10 mouse cellular contexts compared by ENCODE assay signal in the genomic region with DNA sequence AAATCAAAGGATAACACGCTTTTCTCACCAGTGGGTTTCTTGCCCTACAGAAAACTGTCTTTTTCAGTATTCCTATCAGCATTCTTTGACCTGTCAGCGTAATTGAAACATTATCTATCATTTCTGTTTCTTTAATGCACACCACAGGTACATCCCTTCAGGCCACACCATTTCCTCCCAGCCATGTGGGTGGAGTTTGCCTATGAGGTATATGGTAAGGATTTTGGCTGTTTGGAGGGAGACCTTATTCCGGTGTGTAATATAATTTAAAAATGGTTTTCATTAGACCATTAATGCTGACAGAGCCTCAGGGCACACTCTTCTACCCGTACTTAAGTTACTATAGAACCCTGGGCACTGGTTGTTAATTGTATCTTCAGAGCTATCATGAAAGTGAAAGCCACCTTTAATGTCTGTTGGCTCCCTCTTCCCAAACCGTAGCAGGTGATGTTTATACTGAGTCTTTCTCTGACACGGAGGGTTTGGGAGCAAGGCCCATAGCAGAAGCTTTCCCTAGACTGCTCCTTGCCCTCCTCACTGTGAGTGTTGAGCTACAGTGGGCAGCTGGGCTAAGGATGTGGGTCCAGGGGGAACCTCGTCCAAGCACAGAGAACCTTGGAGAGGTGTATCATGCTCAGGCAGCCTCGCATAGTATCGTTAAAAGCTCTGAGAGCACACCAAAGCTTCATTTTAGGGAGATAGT. TPM values are rescaled to one million over a fixed set of nuclear protein-coding genes. Genes with fewer than 3 reads are reported as not detected.
A peak's percentile ranks its signal among the peaks of the same experiment; 100 is the strongest.
DNase-seq lines count a peak whose midpoint lies in the region; ATAC-seq and TF ChIP-seq lines count a peak whose summit lies in the region.
"Had no signal": no experiment of that assay in that cellular context is flagged by ENCODE, and none has a peak within 500 bp of the region (broad histone marks: within the 10 kb centered on the region; RNA-seq: fewer than 3 reads in every experiment).

No protein-coding gene starts in this region.

- ATAC-seq in heart, embryonic 14.5 days (ENCODE audit: insufficient number of reproducible peaks, insufficient read depth, low FRiP score, low read depth), result no peak
- no peak for ATAC-seq in lung, embryonic 14.5 days (ENCODE audit: insufficient read depth)
- 0 out of 2 replicates have a peak, but pooled peaks have one; percentile 5 for ATAC-seq in common myeloid progenitor, adult 5-6 weeks (replicated peaks; ENCODE audit: low read depth, poor library complexity, severe bottlenecking)
- peak; percentile 18; the same call in 1 of the 2 replicates for ATAC-seq in megakaryocyte progenitor cell, adult 5-6 weeks (replicated peaks; ENCODE audit: poor library complexity)
- ATAC-seq: forebrain, postnatal 0 days had no signal

- no peak overlapping the region for H3K4me3 ChIP-seq in heart, embryonic 14.5 days (ENCODE audit: control insufficient read depth in 1 of 2, insufficient read depth in 1 of 2, low read depth in 1 of 2, low read length in 2 of 2)
- H3K4me3 ChIP-seq in lung, embryonic 14.5 days (ENCODE audit: low read depth, low read length), result no peak overlapping the region

- no peaks in the 10 kb centered on the region for H3K27me3 ChIP-seq in heart, embryonic 14.5 days (ENCODE audit: control insufficient read depth, insufficient read depth, low read length)
- no peaks in the 10 kb centered on the region for H3K27me3 ChIP-seq in lung, embryonic 14.5 days (ENCODE audit: insufficient read depth, low read length)

- DNase-seq in heart, postnatal 4 days, result no peak
- no peak for DNase-seq in lung, embryonic 14.5 days
- no peak for DNase-seq in lung, postnatal 36 days
- no peak for DNase-seq in layer of hippocampus, adult 11-12 months (ENCODE audit: low spot score)
- DNase-seq in right cerebral cortex, postnatal 10 days (ENCODE audit: low spot score in 2 of 2), result no peak
- DNase-seq: forebrain, postnatal 0 days; thymus, postnatal 36 days had no signal

- H3K27ac ChIP-seq in heart, embryonic 14.5 days (replicated peaks in 1 of 2; ENCODE audit: control insufficient read depth in 1 of 2, insufficient read depth in 1 of 2, low read depth in 2 of 2, low read length in 2 of 2), result no peak overlapping the region; a peak in 1 of 4 replicates
- H3K27ac ChIP-seq in lung, embryonic 14.5 days (ENCODE audit: low read depth), result peak overlapping the region; percentile 5; the same call in 1 of the 2 replicates

- peaks cover 8 to 23% of the 10 kb centered on the region in 2 experiments for H3K4me1 ChIP-seq in heart, embryonic 14.5 days (ENCODE audit: control insufficient read depth in 2 of 2, insufficient read depth in 2 of 2, low read length in 2 of 2)
- H3K4me1 ChIP-seq in lung, embryonic 14.5 days (ENCODE audit: insufficient read depth), result no peaks in the 10 kb centered on the region; the same call in 1 of the 2 replicates

- no peak for TF ChIP-seq CTCF in lung, embryonic 14.5 days (IDR thresholded peaks at IDR 0.05; ENCODE audit: low read depth)

- H3K4me2 ChIP-seq in heart, embryonic 14.5 days (ENCODE audit: low read length), result peak overlapping the region; percentile 36
- no peak overlapping the region; the same call in 1 of the 2 replicates for H3K4me2 ChIP-seq in lung, embryonic 14.5 days

- no peaks in the 10 kb centered on the region for H3K9me3 ChIP-seq in heart, embryonic 14.5 days (ENCODE audit: control insufficient read depth, low read length)
- no peaks in the 10 kb centered on the region for H3K9me3 ChIP-seq in lung, embryonic 14.5 days (ENCODE audit: low read depth, low read length)

- H3K9ac ChIP-seq in heart, embryonic 14.5 days (ENCODE audit: low read length), result no peak overlapping the region
- H3K9ac ChIP-seq in lung, embryonic 14.5 days, result no peak overlapping the region
- H3K9ac ChIP-seq: forebrain, postnatal 0 days had no signal

- peaks cover 21% of the 10 kb centered on the region for H3K36me3 ChIP-seq in heart, embryonic 14.5 days (ENCODE audit: control insufficient read depth, insufficient read depth, low read length)
- H3K36me3 ChIP-seq in lung, embryonic 14.5 days (ENCODE audit: insufficient read depth), result peaks cover 20% of the 10 kb centered on the region

- WGBS in heart, embryonic 14.5 days, result 81% methylated on average over 9 of the region's 9 CpGs
- WGBS in lung, embryonic 14.5 days, result 83% methylated on average over 9 of the region's 9 CpGs

RNA-seq across cellular contexts. Expression of a gene that starts 21.3 kb away (rescaled TPM):
- 3.7 and 5.7 TPM in 2 replicates for polyA plus RNA-seq in heart, embryonic 14.5 days (2014; fragmentation: Nextera tagmentation; extraction: Ambion mirVana)
- 10 to 100 TPM; 30.7 to 31.0 TPM for total RNA-seq in heart, postnatal 4 days (2021)
- polyA plus RNA-seq in lung, embryonic 14.5 days (2014; fragmentation: Nextera tagmentation; extraction: Ambion mirVana), result 9.0 and 10.3 TPM in 2 replicates
- 21.5 and 28.1 TPM in 2 replicates for total RNA-seq in common myeloid progenitor, adult 5-6 weeks (2017)
- 31.5 and 34.7 TPM in 2 replicates for total RNA-seq in megakaryocyte progenitor cell, adult 5-6 weeks (2015)
- total RNA-seq in megakaryocyte progenitor cell, adult 5-6 weeks (2017), result 32.9 and 35.3 TPM in 2 replicates

Comparison
In these comparisons a context has a peak if more than half of its experiments do, and no peak if none do; other contexts are left out.
1. ATAC-seq: peak in common myeloid progenitor, adult 5-6 weeks (single experiment) and megakaryocyte progenitor cell, adult 5-6 weeks (single experiment); none in heart, embryonic 14.5 days (single experiment) and lung, embryonic 14.5 days (single experiment).